Mouse (Mus musculus) urinary bladder, postnatal 14 days (tissue): ENCODE data around the gene Sgk2.

ENCODE experiments used
- DNase-seq: peaks from one replicate; pipeline ENCODE4 v3.0.0; 2021; ENCODE audit warnings: low spot score

The Sgk2 gene

GRCm38 (mm10) chr2:163060630-163061029 lies 73.5 kb downstream of the Sgk2 start:
- DNase-seq, result no peak

- no peak for DNase-seq
These were observed 74.3 kb downstream of the Sgk2 start for GRCm38 (mm10) chr2:163061203-163062118.

DNA sequence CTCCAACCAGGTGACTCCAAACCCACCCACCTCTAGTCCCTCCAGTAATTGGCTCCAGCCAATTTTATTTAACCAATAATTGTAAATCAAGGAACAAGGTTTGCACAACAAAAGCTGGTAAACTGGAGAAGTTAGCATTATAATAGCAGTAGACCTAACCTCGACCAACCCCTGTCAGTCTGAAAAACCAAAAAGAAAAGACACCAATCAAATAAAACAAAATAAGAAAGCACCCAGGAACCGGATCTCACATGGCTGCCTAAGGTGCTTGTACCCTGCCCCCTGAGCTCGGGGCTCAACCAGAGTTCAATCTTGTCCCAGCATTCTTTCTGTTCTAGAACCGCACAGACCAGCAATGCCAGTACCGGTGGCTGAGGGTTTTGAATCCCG lies 75.0 kb downstream of the Sgk2 start:
- DNase-seq, result no peak
